Mouse (Mus musculus): ENCODE data around the gene Gm4836. TPM values are rescaled to one million over a fixed set of nuclear protein-coding genes. Genes with fewer than 3 reads are reported as not detected.
"Not testable (repeated sequence)": the region's sequence is repeated elsewhere in the genome, so short reads cannot be mapped to it uniquely, and the experiment has no call there.

Gm4836 gene
- polyA plus RNA-seq (2016; fragmentation: Nextera tagmentation; extraction: Ambion mirVana): not detected in 2 replicates

DNA sequence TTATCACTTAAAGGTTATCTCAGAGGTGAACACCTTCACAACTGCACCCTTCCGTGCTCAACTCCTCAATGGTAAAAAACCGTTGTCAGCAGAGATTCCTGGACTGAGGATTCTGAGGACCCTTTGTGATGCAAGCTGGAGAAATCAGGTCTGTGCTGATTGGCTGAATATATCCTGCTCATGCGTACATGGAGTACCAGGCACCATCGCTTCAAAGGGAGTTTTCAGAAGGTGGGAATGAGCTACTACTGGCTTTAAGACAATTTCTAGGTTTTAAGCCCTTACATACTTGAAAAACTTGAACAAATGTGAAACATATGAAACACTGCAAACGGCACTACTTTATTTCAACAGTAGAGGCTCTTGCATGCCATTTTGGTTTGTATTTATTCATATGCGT is at the start of gene Gm4836:
Gene Gm4836 (minus strand): TSS at position 101 of the 400 bp plus-strand sequence.
- not testable (repeated sequence) for H3K27me3 ChIP-seq (replicated peaks); H3K9me3 ChIP-seq; H3K9ac ChIP-seq; ATAC-seq (ENCODE audit: low FRiP score, low read depth); H3K4me3 ChIP-seq; H3K27ac ChIP-seq; H3K4me2 ChIP-seq (replicated peaks); H3K4me1 ChIP-seq; H3K36me3 ChIP-seq
- WGBS: no CpG with 5 or more reads among the region's 6 CpGs

Data from neural tube, embryonic 12.5 days (tissue).